16 mouse cellular contexts compared by ENCODE assay signal in the genomic region with DNA sequence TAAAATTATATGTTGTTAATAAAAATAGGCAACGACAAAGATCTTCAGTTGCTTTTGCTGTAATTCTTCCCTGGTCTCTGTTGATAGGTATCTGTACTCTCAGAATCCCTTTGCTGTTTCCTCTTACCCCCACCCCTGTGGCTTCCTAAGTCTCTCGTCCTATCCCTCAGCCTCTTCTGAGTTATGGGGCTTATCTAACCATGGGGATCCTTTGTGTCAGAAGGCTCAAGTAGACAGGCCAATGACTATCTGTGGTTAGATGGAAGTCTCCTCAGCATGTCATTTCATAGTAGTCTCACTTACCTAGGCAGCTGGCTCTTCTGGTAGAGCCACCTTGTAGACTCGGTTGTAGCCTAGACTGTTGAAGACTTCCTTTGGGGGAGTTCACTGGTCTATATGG.
"Had no signal": no experiment of that assay in that cellular context is flagged by ENCODE, and none has a peak within 500 bp of the region (broad histone marks: within the 10 kb centered on the region; RNA-seq: fewer than 3 reads in every experiment).

No protein-coding gene starts in this region.

- H3K4me1 ChIP-seq: neural tube, embryonic 13.5 days; neural tube, embryonic 15.5 days; stomach, embryonic 15.5 days had no signal

- H3K36me3 ChIP-seq: stomach, embryonic 15.5 days had no signal

- H3K27me3 ChIP-seq: neural tube, embryonic 13.5 days; neural tube, embryonic 15.5 days; stomach, embryonic 15.5 days had no signal

- DNase-seq: retina, postnatal 1 day; right cerebral cortex, adult 18-20 months; right cerebral cortex, postnatal 14 days; right cerebral cortex, postnatal 25 days; right cerebral cortex, postnatal 4 days; spleen, adult 18-20 months; thymus, adult 18-20 months; thymus, adult 2 months; thymus, postnatal 14 days; thymus, postnatal 25 days; thymus, postnatal 36 days; thymus, postnatal 4 days had no signal

- H3K27ac ChIP-seq: neural tube, embryonic 13.5 days; neural tube, embryonic 15.5 days; stomach, embryonic 15.5 days; stomach, postnatal 0 days had no signal

- H3K9me3 ChIP-seq: neural tube, embryonic 13.5 days; neural tube, embryonic 15.5 days; stomach, embryonic 15.5 days had no signal

- H3K4me3 ChIP-seq: neural tube, embryonic 13.5 days; neural tube, embryonic 15.5 days; stomach, embryonic 15.5 days had no signal

- H3K9ac ChIP-seq: neural tube, embryonic 13.5 days; neural tube, embryonic 15.5 days; stomach, embryonic 15.5 days had no signal
